Mouse (Mus musculus) limb, embryonic 15.5 days (tissue): ENCODE data around the gene Wwox. TPM values are rescaled to one million over a fixed set of nuclear protein-coding genes. Genes with fewer than 3 reads are reported as not detected.
A peak's percentile ranks its signal among the peaks of the same experiment; 100 is the strongest.

Experiments used
- ATAC-seq: fragments of 200-750 bp; cut with Nextera tagmentation; 2 replicates; pipeline ENCODE4 v1.8.0; 2017; ENCODE audit warnings: low read depth, moderate TSS enrichment; ENCODE audit not compliant: insufficient number of reproducible peaks, low FRiP score, low TSS enrichment
- H3K27ac ChIP-seq: fragments of 300-500 bp; sonication (generic); 2 replicates; pipeline ENCODE4 v1.5.1; 2015; ENCODE audit warnings: moderate library complexity, mild to moderate bottlenecking, inconsistent platforms
- H3K27me3 ChIP-seq: fragments of 300-500 bp; sonication (generic); 2 replicates; pipeline ENCODE4 v1.6.1; 2015; ENCODE audit warnings: inconsistent platforms
- H3K36me3 ChIP-seq: fragments of 300-500 bp; sonication (generic); 2 replicates; pipeline ENCODE4 v1.6.1; 2015; ENCODE audit warnings: inconsistent platforms
- H3K4me1 ChIP-seq: fragments of 300-500 bp; sonication (generic); 2 replicates; pipeline ENCODE4 v1.6.1; 2015; ENCODE audit warnings: inconsistent platforms
- H3K4me2 ChIP-seq: fragments of 300-500 bp; sonication (generic); 2 replicates; pipeline ENCODE4 v1.6.1; 2015; ENCODE audit warnings: mild to moderate bottlenecking, inconsistent platforms
- H3K4me3 ChIP-seq: fragments of 300-500 bp; sonication (generic); 2 replicates; pipeline ENCODE4 v1.5.1; 2015; ENCODE audit warnings: mild to moderate bottlenecking, inconsistent platforms
- H3K9ac ChIP-seq: fragments of 300-500 bp; sonication (generic); 2 replicates; pipeline ENCODE4 v1.6.1; 2015; ENCODE audit warnings: inconsistent platforms
- H3K9me3 ChIP-seq: fragments of 300-500 bp; sonication (generic); 2 replicates; pipeline ENCODE4 v1.6.1; 2016; ENCODE audit warnings: inconsistent platforms
- WGBS: fragments of 180-500 bp; shearing (Covaris S2); methylation state at CpG from one replicate; pipeline ENCODE4 v1.1.7; 2015; 5-methylcytosine and 5-hydroxymethylcytosine counted together
- polyA plus RNA-seq: library from polyadenylated mRNA; unstranded; fragments of >200 nt; fragmentation: Nextera tagmentation; extraction: Ambion mirVana; gene quantifications from 2 replicates; pipeline ENCODE4 v1.2.1, GENCODE M21; 2015

The Wwox gene
- polyA plus RNA-seq, 1 experiment from 2014 or later: 10.4 TPM

DNA sequence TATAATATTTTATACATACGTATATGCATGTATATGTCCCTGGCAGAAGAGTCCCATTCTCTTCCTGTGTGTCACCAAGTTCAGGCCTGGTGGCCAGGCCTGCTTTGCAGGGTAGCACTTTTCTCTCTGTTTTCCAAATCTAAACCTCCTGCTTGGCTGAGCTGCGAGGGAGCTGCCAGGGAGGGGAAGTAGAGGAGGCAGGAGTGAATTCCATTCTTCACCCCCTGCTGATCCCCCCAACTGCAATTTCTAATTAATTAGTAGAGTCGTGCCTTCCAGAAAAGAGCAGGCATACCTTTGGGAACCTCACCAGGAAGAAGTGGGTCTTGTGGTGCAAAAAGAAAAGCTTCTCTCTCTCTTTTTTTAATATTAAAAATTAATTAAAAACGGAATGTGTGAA is 599.0 kb downstream of the Wwox start:
- no peaks in the 10 kb centered on the region for H3K36me3 ChIP-seq
- no peaks in the 10 kb centered on the region for H3K9me3 ChIP-seq
- H3K4me2 ChIP-seq: no peak overlapping the region
- no peak overlapping the region for H3K4me3 ChIP-seq
- H3K9ac ChIP-seq: no peak overlapping the region
- no peak overlapping the region for H3K27ac ChIP-seq
- WGBS: 31% methylated on average over 4 of the region's 4 CpGs
- no peak for ATAC-seq
- H3K4me1 ChIP-seq: no peaks in the 10 kb centered on the region
- peaks cover 4% of the 10 kb centered on the region; the same call in 1 of the 2 replicates for H3K27me3 ChIP-seq

DNA sequence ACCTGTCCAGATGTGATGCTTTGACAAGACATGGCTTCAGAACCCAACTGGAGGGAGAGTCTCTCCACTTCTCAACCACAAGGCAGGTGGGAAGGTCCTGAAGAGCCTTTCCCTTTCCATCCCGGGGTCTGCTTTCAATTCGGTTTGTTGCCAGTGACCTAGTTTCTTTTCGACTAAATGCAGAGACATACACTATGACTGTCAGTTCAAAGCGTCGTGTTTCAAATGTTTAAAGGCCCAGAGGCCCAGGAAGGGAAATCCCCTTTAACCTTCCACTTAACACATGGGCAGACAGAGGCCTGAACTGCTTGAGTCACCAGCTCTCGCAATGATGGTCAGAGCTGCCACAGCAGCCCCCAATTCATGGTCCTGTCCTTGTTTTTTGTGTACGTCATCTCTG is 606.3 kb downstream of the Wwox start:
- H3K9me3 ChIP-seq: no peaks in the 10 kb centered on the region
- no peak overlapping the region for H3K9ac ChIP-seq
- no peaks in the 10 kb centered on the region for H3K36me3 ChIP-seq
- H3K4me3 ChIP-seq: no peak overlapping the region
- WGBS: 43% methylated on average over 7 of the region's 7 CpGs
- no peak overlapping the region for H3K27ac ChIP-seq
- H3K4me1 ChIP-seq: no peaks in the 10 kb centered on the region
- no peak for ATAC-seq
- no peak overlapping the region for H3K4me2 ChIP-seq
- no peaks in the 10 kb centered on the region; the same call in 1 of the 2 replicates for H3K27me3 ChIP-seq

DNA sequence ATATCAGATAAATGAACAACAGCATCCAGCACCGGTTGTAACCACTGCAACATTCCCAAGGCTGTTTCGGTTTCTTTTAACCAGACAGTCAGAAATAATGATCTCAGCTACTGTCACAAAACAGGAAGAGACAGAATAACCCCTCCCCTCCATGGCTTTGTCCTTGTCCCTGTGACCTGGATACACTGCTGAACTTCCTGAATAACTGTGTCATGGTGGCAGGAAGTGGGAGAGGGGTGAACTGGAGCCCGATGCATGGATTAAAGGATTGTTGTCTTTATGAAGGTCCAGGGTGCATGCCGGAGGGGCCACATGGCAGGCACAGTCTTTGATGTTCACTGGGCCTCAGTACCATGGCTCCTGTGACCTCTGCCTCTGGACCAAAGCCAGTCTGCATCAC is 607.0 kb downstream of the Wwox start:
- ATAC-seq: no peak
- 54% methylated on average over 4 of the region's 4 CpGs for WGBS

DNA sequence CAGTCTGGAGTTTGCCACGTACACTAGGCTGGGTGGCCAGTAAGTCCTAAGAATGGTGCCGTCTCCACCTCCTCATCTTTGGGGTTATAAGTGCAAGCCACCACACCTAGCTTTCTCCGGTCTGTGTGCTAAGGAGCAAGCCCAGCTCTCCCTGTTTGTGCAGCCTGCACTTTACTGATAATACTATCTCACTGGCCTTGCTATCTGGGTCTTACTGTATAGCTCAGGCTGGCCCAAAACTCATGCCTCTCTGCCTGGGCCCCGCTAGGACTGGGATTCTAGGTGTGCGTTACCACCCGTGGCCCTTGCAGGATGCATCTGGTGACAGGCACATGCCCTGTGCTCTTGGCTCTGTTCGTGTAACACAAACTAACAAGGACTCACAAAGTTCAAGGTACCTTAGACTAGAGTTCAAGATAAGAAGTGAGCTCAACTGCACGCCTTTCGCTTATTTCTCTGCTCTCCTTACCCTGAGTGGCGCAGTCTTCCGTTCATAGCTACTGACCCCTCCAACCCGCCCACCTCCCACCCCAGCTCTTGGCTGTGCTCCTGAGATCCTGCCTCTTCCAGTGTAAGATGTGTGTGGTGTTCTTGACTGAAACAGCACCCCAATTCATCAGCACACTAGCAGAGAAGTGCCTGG is 618.9 kb downstream of the Wwox start:
- no peak for ATAC-seq
- H3K36me3 ChIP-seq: no peaks in the 10 kb centered on the region
- no peak overlapping the region for H3K9ac ChIP-seq
- H3K9me3 ChIP-seq: no peaks in the 10 kb centered on the region
- no peak overlapping the region for H3K4me3 ChIP-seq
- no peak overlapping the region for H3K4me2 ChIP-seq
- WGBS: 84% methylated on average over 12 of the region's 12 CpGs
- 0 out of 2 replicates have a peak, but pooled peaks cover 4% of the 10 kb centered on the region for H3K4me1 ChIP-seq
- H3K27ac ChIP-seq: peak overlapping the region; percentile 33; the same call in 1 of the 2 replicates
- H3K27me3 ChIP-seq: no peaks in the 10 kb centered on the region; the same call in 1 of the 2 replicates

More for the DNA sequence above, 607.0 kb downstream of the Wwox start:
- H3K27ac ChIP-seq: no peak overlapping the region
- no peak overlapping the region for H3K4me3 ChIP-seq
- H3K9me3 ChIP-seq: no peaks in the 10 kb centered on the region
- no peaks in the 10 kb centered on the region for H3K4me1 ChIP-seq
- no peaks in the 10 kb centered on the region; the same call in 1 of the 2 replicates for H3K27me3 ChIP-seq
- H3K36me3 ChIP-seq: no peaks in the 10 kb centered on the region
- H3K4me2 ChIP-seq: no peak overlapping the region
- no peak overlapping the region for H3K9ac ChIP-seq

DNA sequence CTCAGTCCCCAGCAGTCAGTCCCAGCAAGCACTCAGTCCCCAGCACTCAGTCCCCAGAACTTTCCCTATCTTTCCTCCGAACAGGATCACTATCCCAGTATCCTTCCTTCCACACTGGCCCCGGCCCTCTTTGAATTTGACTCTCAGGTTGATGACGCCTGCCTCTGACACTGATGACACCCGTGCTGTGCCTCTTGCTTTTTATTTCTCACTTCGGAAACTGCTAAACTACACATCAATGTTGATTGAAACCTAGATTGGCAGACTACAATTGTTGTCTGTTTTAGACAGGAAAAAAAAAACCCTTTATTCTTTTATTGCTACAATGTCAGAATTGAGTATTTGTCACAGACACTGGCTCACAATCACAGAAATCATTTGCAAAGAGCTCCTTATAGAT is 624.2 kb downstream of the Wwox start:
- Histone ChIP-seq H3K36me3 (no peaks in the 10 kb centered on the region), H3K27ac (no peak overlapping the region), H3K9me3 (no peaks in the 10 kb centered on the region), H3K4me1 (no peaks in the 10 kb centered on the region), H3K4me2 (no peak overlapping the region), H3K4me3 (no peak overlapping the region), H3K9ac (no peak overlapping the region), H3K27me3 (peaks cover 7% of the 10 kb centered on the region; the same call in 1 of the 2 replicates)
- ATAC-seq: no peak
- 82% methylated on average over 5 of the region's 5 CpGs for WGBS

DNA sequence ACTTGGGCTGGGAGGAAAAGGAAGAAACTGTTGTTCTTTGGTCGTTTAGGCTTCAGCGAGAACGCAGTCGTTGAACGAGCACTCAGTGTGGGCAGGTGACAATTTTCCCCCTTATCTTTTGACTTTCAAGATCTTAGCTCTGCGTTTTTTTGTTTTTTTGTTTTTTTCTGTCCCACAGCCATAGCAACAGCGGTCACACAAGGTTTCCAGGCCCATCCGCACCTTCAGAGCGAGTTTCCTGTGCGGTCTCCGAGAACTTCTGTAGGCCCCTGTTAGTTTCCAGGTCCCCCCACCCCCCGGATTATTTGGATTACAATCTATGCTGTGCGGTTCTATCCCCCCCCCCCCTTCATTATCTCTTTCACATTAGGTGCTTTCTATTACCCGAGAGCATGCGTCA is 625.2 kb downstream of the Wwox start:
- Histone ChIP-seq H3K27ac (no peak overlapping the region), H3K9me3 (no peaks in the 10 kb centered on the region), H3K36me3 (no peaks in the 10 kb centered on the region), H3K4me1 (no peaks in the 10 kb centered on the region), H3K9ac (no peak overlapping the region), H3K4me2 (no peak overlapping the region), H3K4me3 (no peak overlapping the region), H3K27me3 (peaks cover 7% of the 10 kb centered on the region; the same call in 1 of the 2 replicates)
- WGBS: 89% methylated on average over 15 of the region's 15 CpGs
- no peak for ATAC-seq

DNA sequence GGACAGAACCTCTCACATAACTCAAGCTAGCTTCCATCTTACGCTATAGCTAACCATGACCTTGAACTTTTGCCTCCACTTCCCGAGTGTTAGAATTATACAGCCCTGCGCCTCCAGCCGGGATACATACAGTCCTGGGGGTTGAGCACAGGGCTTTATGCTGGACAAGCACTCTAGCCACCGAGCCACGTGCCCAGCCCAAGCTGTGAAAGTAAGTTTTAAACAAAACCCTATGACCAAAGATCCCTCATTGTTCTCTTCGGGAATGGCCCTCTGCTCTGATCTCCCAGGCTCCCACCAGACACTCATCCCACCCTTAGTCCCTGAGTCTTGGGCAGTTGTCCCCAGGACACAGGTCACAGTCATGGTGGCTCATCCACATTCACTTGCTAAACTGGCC is 625.9 kb downstream of the Wwox start:
- H3K9ac ChIP-seq: no peak overlapping the region
- no peaks in the 10 kb centered on the region for H3K4me1 ChIP-seq
- 66% methylated on average over 7 of the region's 7 CpGs for WGBS
- H3K9me3 ChIP-seq: no peaks in the 10 kb centered on the region
- H3K36me3 ChIP-seq: no peaks in the 10 kb centered on the region
- peaks cover 7% of the 10 kb centered on the region; the same call in 1 of the 2 replicates for H3K27me3 ChIP-seq
- no peak for ATAC-seq
- H3K4me3 ChIP-seq: no peak overlapping the region
- H3K27ac ChIP-seq: no peak overlapping the region
- no peak overlapping the region for H3K4me2 ChIP-seq

DNA sequence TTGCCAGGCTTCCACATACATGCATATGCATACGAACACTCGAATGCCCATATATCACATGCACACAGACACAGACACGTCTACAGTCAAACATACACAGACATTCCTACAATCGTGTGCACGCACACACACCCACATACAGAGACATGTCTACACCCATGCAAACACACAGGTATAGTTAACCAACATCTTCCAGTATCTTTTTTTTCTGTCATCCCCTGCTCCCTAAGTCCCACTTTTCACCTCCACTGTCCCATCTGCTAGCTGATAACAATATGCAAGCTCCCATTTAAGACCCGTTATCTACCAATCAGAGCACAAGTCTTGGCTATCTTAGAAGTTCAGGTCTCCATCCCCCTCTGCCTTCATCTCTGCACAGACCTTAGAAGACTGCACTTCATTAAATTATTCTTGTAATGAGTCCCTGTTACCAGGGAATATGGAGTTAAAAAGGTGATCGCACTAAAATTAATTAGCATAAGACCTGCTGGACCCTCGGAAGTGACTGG is 627.1 kb downstream of the Wwox start:
- no peaks in the 10 kb centered on the region for H3K4me1 ChIP-seq
- H3K36me3 ChIP-seq: no peaks in the 10 kb centered on the region
- no peak for ATAC-seq
- H3K4me3 ChIP-seq: no peak overlapping the region
- no peak overlapping the region for H3K4me2 ChIP-seq
- H3K9ac ChIP-seq: no peak overlapping the region
- H3K27ac ChIP-seq: no peak overlapping the region
- no peaks in the 10 kb centered on the region for H3K9me3 ChIP-seq
- peaks cover 7% of the 10 kb centered on the region; the same call in 1 of the 2 replicates for H3K27me3 ChIP-seq
- WGBS: 86% methylated on average over 8 of the region's 8 CpGs

DNA sequence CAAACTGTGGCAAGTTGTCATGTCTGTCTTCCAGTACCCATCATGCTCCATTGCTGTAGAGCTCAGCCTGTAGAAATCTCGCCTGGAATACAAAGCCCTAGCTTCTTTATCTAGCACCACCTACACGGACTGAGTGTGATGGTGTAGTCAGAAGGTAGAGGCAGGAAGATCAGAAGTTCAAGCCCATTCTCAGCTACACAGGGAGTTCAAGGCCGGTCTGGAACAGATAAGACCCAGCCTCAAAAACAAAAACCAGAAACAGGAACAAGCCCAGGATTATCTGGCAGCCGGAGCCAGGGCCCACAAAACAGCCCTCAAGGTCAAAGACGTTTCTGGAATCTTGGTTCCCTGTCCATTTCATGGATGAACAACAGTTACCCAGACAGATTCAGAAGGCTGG is 629.3 kb downstream of the Wwox start:
- Histone ChIP-seq H3K36me3 (no peaks in the 10 kb centered on the region), H3K4me1 (no peaks in the 10 kb centered on the region), H3K9ac (no peak overlapping the region), H3K27ac (no peak overlapping the region), H3K4me3 (no peak overlapping the region), H3K4me2 (no peak overlapping the region), H3K27me3 (peaks cover 7% of the 10 kb centered on the region; the same call in 1 of the 2 replicates), H3K9me3 (no peaks in the 10 kb centered on the region)
- no peak for ATAC-seq
- WGBS: 79% methylated on average over 5 of the region's 5 CpGs

DNA sequence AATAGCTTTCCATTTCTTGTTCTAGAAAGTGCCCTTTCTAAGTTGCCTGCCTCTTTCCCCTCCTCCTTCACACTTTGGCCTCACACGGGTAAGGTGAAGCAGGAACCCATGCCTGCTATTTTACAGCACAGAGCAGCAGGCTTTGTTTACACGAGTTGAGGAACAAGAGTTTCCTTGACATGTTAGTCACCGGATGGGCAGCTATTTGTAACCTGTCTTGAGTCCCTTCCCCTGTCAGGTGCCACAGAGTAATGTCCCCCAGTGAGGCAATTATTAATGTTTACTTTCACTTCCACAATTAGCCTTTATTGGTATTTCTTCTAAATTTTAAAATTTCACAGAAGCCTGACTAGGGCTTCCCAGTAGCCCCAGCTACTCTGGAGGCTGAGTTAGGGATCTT is 630.8 kb downstream of the Wwox start:
- Histone ChIP-seq H3K9me3 (no peaks in the 10 kb centered on the region), H3K36me3 (no peaks in the 10 kb centered on the region), H3K4me3 (no peak overlapping the region)

DNA sequence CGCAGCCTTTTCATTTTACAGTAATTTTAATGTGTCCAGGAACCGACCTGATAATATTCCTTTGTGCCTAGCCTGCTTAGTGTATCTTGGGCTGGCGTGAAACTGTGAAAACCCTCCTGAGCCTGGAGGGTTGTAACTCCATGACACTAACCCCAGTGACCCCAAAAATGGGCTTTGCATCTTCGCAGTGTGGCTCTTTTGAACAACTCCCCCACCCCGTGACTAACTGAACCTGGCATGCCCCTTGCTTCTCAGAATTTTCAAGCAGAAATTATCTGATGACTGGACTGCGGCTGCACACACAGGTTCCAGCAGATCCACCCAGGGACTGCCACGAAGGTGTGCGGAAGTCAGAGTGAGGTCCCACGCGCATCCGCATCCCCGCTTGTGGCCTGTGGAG is 631.8 kb downstream of the Wwox start:
- peaks cover 4% of the 10 kb centered on the region; the same call in 1 of the 2 replicates for H3K27me3 ChIP-seq
- no peak overlapping the region for H3K4me2 ChIP-seq
- no peak overlapping the region for H3K4me3 ChIP-seq
- no peaks in the 10 kb centered on the region for H3K4me1 ChIP-seq
- H3K9ac ChIP-seq: no peak overlapping the region
- H3K36me3 ChIP-seq: no peaks in the 10 kb centered on the region
- 85% methylated on average over 12 of the region's 12 CpGs for WGBS
- no peak overlapping the region for H3K27ac ChIP-seq
- no peaks in the 10 kb centered on the region for H3K9me3 ChIP-seq
- no peak for ATAC-seq

More for the DNA sequence above, 630.8 kb downstream of the Wwox start:
- H3K4me1 ChIP-seq: no peaks in the 10 kb centered on the region
- no peak for ATAC-seq
- no peak overlapping the region for H3K27ac ChIP-seq
- no peak overlapping the region for H3K4me2 ChIP-seq
- WGBS: 26% methylated on average over 3 of the region's 3 CpGs
- no peak overlapping the region for H3K9ac ChIP-seq
- peaks cover 7% of the 10 kb centered on the region; the same call in 1 of the 2 replicates for H3K27me3 ChIP-seq

DNA sequence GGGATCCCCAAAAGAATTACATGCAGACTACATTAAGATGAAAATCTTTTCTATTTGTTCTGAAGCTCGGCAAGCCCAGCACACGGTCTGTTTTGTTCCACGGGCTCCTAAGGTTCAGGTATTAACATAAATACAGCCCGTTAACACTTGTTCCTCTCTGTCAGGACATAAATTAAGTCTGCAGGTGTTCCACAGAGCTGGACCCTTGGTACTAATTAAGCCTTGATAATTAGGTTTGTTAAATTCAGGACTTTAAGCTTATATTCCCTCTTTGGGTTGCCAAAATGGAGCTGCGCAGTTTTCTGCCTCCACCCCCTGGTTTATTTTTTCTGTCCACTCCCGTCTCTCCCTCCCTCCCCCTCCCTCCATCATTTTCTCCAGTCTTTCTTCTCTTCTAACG is 638.8 kb downstream of the Wwox start:
- Histone ChIP-seq H3K4me2 (no peak overlapping the region), H3K9ac (no peak overlapping the region), H3K27ac (no peak overlapping the region), H3K4me3 (no peak overlapping the region), H3K36me3 (no peaks in the 10 kb centered on the region), H3K27me3 (no peaks in the 10 kb centered on the region; the same call in 1 of the 2 replicates), H3K4me1 (no peaks in the 10 kb centered on the region), H3K9me3 (no peaks in the 10 kb centered on the region)
- no peak for ATAC-seq
- WGBS: 21% methylated on average over 7 of the region's 7 CpGs
